Mouse (Mus musculus) forebrain, postnatal 0 days (tissue): ENCODE results near the gene Dlgap1. TPM values are rescaled to one million over a fixed set of nuclear protein-coding genes. Genes with fewer than 3 reads are reported as not detected.
A peak's percentile ranks its signal among the peaks of the same experiment; 100 is the strongest.

ENCODE experiments used
- ATAC-seq: fragments of 200-750 bp; cut with Nextera tagmentation; 2 replicates; pipeline ENCODE4 v1.8.0; 2017; ENCODE audit warnings: mild to moderate bottlenecking, moderate library complexity
- DNase-seq: peaks from one replicate; pipeline ENCODE4 v3.0.0-alpha.2; 2015
- H3K27ac ChIP-seq: fragments of 300-500 bp; sonication (generic); 2 replicates; pipeline ENCODE4 v1.5.1; 2014; ENCODE audit warnings: low read depth, mild to moderate bottlenecking, antibody characterized with exemption, low read length, moderate library complexity, mixed read lengths
- H3K27me3 ChIP-seq: fragments of 300-500 bp; sonication (generic); 2 replicates; pipeline ENCODE4 v1.6.1; 2014; ENCODE audit warnings: mild to moderate bottlenecking, low read length, mixed read lengths; ENCODE audit not compliant: insufficient read depth
- H3K36me3 ChIP-seq: fragments of 300-500 bp; sonication (generic); 2 replicates; pipeline ENCODE4 v1.6.1; 2014; ENCODE audit warnings: mild to moderate bottlenecking, moderate library complexity; ENCODE audit not compliant: insufficient read depth
- H3K4me1 ChIP-seq: fragments of 300-500 bp; sonication (generic); 2 replicates; pipeline ENCODE4 v1.6.1; 2014; ENCODE audit warnings: antibody characterized with exemption; ENCODE audit not compliant: insufficient read depth
- H3K4me2 ChIP-seq: fragments of 300-500 bp; sonication (generic); 2 replicates; pipeline ENCODE4 v1.6.1; 2014; ENCODE audit warnings: low read depth, mild to moderate bottlenecking, moderate library complexity
- H3K4me3 ChIP-seq: fragments of 300-500 bp; sonication (generic); 2 replicates; pipeline ENCODE4 v1.5.1; 2014; ENCODE audit warnings: low read depth, low read length, mixed read lengths
- H3K9ac ChIP-seq: fragments of 300-500 bp; sonication (generic); 2 replicates; pipeline ENCODE4 v1.6.1; 2014; ENCODE audit warnings: mild to moderate bottlenecking
- H3K9me3 ChIP-seq: fragments of 300-500 bp; sonication (generic); 2 replicates; pipeline ENCODE4 v1.6.1; 2016; ENCODE audit warnings: low read length
- CTCF ChIP-seq: sonication (generic); IDR thresholded peaks from 2 replicates; pipeline ENCODE4 v1.5.1; 2016; ENCODE audit warnings: antibody characterized with exemption, control low read depth, low read depth
- WGBS: fragments of 180-500 bp; shearing (Covaris S2); extraction: QIAGEN DNeasy Blood & Tissue Kit; methylation state at CpG from one replicate; pipeline ENCODE4 v1.1.7; 2014; 5-methylcytosine and 5-hydroxymethylcytosine counted together
- polyA plus RNA-seq: library from polyadenylated mRNA; unstranded; fragments of >200 nt; fragmentation: Nextera tagmentation; extraction: Ambion mirVana; gene quantifications from 2 replicates; pipeline ENCODE4 v1.2.1, GENCODE M21; 2015
- total RNA-seq: library from RNA; depleted of rRNA; stranded (reverse); fragments of >200 nt; gene quantifications from 2 replicates; pipeline ENCODE4 v1.2.3, GENCODE M21; 2014

Gene Dlgap1
- total and polyA plus RNA-seq, 2 experiments from 2014 or later: 44.8 to 105 TPM

DNA sequence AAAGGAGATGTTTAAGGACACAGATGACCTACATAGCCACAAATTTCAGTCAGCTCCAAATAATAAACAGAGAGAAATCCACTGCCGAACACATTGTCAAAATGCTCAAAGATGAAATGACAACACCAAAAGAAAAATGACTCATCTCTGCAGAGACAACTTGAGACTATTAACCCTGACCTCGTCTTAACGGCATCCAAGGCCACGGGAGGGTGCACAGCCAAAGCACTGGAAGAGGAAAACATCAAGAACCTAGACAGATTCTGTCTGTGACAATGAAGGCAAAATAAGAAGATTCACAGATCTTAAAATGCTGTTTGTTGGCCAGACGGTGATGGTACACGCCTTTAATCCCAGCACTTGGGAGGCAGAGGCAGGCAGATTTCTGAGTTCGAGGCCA lies 370.9 kb downstream of the Dlgap1 start:
- H3K9me3 ChIP-seq: no peaks in the 10 kb centered on the region
- no peak for ATAC-seq
- H3K4me1 ChIP-seq: no peaks in the 10 kb centered on the region
- H3K4me3 ChIP-seq: no peak overlapping the region
- no peak overlapping the region for H3K4me2 ChIP-seq
- TF ChIP-seq CTCF: no peak
- no peaks in the 10 kb centered on the region for H3K36me3 ChIP-seq
- WGBS: 89% methylated on average over 7 of the region's 7 CpGs
- no peak overlapping the region for H3K9ac ChIP-seq
- no peak for DNase-seq
- no peaks in the 10 kb centered on the region for H3K27me3 ChIP-seq
- no peak overlapping the region for H3K27ac ChIP-seq

DNA sequence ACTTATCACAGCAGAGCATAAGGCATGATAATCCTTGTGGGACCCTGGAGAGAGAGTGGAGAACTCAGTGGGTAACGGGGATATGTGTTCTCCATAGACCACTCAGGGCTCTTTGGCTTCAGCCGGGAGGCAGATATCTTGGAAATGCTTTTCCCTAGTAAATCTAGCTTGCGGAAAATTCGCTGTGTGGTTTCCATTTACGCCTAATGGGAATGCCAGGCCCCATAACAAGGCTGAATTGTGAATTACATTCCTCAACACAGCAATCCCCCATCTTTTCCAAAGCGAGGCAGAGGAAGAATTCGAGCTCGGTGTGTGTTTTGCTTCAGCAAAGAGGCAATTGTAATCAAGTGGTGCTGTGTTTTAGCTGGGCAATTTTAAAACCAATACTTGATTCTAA lies 372.4 kb downstream of the Dlgap1 start:
- H3K4me1 ChIP-seq: no peaks in the 10 kb centered on the region
- no peaks in the 10 kb centered on the region for H3K27me3 ChIP-seq
- no peaks in the 10 kb centered on the region for H3K36me3 ChIP-seq
- TF ChIP-seq CTCF: no peak
- no peaks in the 10 kb centered on the region for H3K9me3 ChIP-seq
- H3K27ac ChIP-seq: peak overlapping the region; percentile 9; the same call in 1 of the 2 replicates
- H3K4me2 ChIP-seq: no peak overlapping the region
- DNase-seq: no peak
- H3K4me3 ChIP-seq: no peak overlapping the region
- WGBS: 68% methylated on average over 8 of the region's 8 CpGs
- ATAC-seq: no peak
- no peak overlapping the region for H3K9ac ChIP-seq

DNA sequence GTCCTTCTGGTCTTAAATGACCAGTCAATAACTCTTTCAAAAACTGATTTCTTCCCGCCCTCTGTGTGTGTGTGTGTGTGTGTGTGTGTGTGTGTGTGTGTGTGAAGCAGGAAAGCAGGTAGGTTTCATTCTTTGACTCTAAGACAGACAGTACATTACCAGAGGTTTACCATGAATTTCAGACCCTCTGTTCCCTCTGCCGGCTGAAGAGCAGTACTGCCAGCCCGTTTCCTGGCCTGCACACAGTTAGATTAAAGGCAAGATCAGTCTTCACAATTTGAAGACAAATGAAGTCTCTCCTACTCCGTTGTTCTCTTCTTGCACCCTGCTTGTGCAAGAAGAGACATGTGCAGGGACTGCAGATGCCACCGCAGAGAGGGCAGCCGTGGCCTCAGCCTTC lies 373.0 kb downstream of the Dlgap1 start:
- no peak overlapping the region for H3K4me2 ChIP-seq
- ATAC-seq (peak; percentile 73; the same call in 1 of the 2 replicates), DNase-seq (peak; percentile 51)
- H3K9me3 ChIP-seq: no peaks in the 10 kb centered on the region
- WGBS: 75% methylated on average over 6 of the region's 6 CpGs
- no peaks in the 10 kb centered on the region for H3K36me3 ChIP-seq
- H3K4me1 ChIP-seq: no peaks in the 10 kb centered on the region
- H3K27ac ChIP-seq: no peak overlapping the region
- peak; percentile 69 for TF ChIP-seq CTCF
- H3K4me3 ChIP-seq: no peak overlapping the region
- H3K9ac ChIP-seq: no peak overlapping the region
- H3K27me3 ChIP-seq: no peaks in the 10 kb centered on the region

DNA sequence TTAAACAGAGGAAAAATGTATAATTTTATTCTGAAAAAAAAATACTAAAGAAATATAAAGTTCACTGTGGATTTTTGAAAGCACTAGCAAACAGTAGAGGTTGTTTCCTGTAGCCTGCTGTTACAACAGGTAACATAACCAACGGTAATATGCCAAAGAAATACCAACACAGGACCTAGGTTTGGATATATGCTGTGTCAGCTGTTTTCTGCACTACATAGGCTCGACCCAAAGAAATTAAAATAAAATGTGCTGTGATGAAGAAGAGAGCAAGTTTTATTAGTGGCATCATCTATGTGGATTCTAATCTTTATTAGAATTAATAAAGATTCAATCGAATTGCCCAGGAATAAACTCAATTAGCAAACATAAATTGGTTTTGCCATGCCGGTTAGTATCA lies 378.5 kb downstream of the Dlgap1 start:
- WGBS: 91% methylated on average over 4 of the region's 4 CpGs
- Histone ChIP-seq H3K9me3 (no peaks in the 10 kb centered on the region), H3K27ac (no peak overlapping the region), H3K4me2 (no peak overlapping the region), H3K27me3 (no peaks in the 10 kb centered on the region), H3K36me3 (no peaks in the 10 kb centered on the region), H3K4me1 (no peaks in the 10 kb centered on the region), H3K9ac (no peak overlapping the region), H3K4me3 (no peak overlapping the region)
- TF ChIP-seq CTCF: no peak
- ATAC-seq (no peak), DNase-seq (no peak)

DNA sequence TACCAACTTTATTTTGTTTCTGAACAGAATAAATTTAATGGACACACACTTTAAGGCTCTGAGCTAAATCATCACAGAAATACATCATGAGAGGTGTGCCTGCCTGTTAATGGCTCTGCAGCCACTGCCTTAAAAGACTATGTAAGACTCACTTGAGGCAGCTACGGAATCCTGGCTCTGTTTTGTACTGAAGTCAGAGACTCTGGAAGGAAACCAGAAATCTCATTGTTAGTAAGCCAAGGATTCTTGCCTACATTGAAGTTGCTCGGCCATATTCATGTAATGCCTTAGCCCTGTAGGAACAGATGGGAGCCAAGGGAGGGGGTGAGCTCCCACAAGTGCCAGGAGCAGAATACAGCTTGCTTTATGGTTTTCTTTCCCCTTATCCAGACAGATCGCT lies 394.7 kb downstream of the Dlgap1 start:
- no peak overlapping the region for H3K4me2 ChIP-seq
- WGBS: 27% methylated on average over 3 of the region's 3 CpGs
- peak; percentile 85 for DNase-seq
- H3K9me3 ChIP-seq: no peaks in the 10 kb centered on the region
- H3K9ac ChIP-seq: no peak overlapping the region
- no peak for TF ChIP-seq CTCF
- ATAC-seq: peak; percentile 98
- H3K4me1 ChIP-seq: peaks cover 9% of the 10 kb centered on the region
- peak overlapping the region; percentile 62 for H3K27ac ChIP-seq
- H3K4me3 ChIP-seq: no peak overlapping the region
- H3K36me3 ChIP-seq: no peaks in the 10 kb centered on the region
- no peaks in the 10 kb centered on the region for H3K27me3 ChIP-seq

DNA sequence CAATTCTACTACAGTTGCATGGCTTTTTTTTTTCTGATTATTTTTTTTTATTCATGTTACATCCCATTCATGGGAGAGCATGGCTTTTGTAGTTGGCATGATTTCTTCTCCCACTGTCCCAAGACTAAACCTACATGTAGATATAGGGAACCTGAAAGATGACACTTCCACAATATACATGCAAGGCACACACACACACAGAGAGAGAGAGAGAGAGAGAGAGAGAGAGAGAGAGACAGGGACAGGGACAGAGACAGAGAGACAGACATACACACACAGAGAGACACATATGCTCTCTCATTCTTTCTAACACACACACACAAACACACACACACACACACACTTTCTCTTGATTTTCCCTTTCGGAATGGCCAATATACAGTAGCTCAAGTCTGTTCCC lies 395.1 kb downstream of the Dlgap1 start:
- Histone ChIP-seq H3K27me3 (no peaks in the 10 kb centered on the region), H3K9ac (no peak overlapping the region), H3K4me2 (no peak overlapping the region), H3K36me3 (no peaks in the 10 kb centered on the region), H3K4me1 (peaks cover 9% of the 10 kb centered on the region), H3K4me3 (no peak overlapping the region), H3K27ac (peak overlapping the region; percentile 62), H3K9me3 (no peaks in the 10 kb centered on the region)
- no peak for TF ChIP-seq CTCF
- WGBS: 39% methylated on average over 1 of the region's 1 CpGs
- no peak for DNase-seq
- ATAC-seq: peak; percentile 36

DNA sequence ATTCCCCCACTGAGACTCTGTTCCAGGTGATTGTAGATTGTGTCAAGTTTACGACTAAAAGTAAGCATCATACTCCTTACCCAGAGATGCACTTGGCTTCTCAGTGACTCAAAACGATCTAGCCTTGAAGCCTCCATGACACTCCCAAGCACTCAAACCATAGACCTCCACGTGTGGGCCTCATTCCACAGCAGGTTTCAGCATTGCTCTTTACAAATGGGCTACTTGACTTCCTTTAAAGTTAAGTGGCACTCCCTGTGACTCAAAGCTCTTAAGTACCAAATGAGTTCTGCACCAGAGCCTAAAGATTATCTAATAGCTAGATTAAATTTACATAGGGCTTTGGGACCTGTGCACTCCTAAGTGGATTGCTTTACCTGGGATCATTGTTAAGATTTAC lies 400.3 kb downstream of the Dlgap1 start:
- ATAC-seq: no peak
- Histone ChIP-seq H3K4me3 (no peak overlapping the region), H3K4me2 (no peak overlapping the region), H3K9ac (no peak overlapping the region), H3K4me1 (no peaks in the 10 kb centered on the region), H3K27ac (no peak overlapping the region), H3K9me3 (no peaks in the 10 kb centered on the region), H3K36me3 (no peaks in the 10 kb centered on the region), H3K27me3 (no peaks in the 10 kb centered on the region)
- WGBS: 76% methylated on average over 3 of the region's 3 CpGs
- TF ChIP-seq CTCF: no peak
- no peak for DNase-seq

DNA sequence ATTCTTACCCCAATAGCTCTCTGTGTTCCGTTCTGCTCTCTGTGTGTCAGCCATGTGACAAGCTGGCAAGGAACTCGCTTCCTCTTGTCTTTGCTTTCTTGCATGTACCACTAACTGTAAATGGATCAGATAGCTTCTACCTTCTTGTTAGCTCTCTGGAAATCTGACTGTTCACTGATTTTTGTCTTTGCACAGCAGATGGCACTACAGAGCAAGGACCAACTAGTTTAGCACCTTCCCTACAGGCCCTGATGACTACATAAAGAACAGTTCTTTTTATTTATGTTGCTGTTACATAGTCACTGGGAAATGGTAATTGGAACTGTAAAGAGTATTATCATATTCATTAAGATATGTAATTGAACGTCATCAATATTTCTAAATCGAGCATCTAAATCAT lies 408.1 kb downstream of the Dlgap1 start:
- DNase-seq (peak; percentile 47), ATAC-seq (no peak)
- 70% methylated on average over 4 of the region's 4 CpGs for whole genome bisulfite sequencing

More for the DNA sequence above, 408.1 kb downstream of the Dlgap1 start:
- Histone ChIP-seq H3K27ac (no peak overlapping the region), H3K27me3 (no peaks in the 10 kb centered on the region), H3K4me2 (no peak overlapping the region), H3K4me3 (no peak overlapping the region), H3K9me3 (no peaks in the 10 kb centered on the region), H3K36me3 (no peaks in the 10 kb centered on the region), H3K9ac (no peak overlapping the region), H3K4me1 (no peaks in the 10 kb centered on the region)
- TF ChIP-seq CTCF: peak; percentile 54
